Mouse (Mus musculus) E14TG2a.4 (cell line): ENCODE results near the gene Mrps10.

ENCODE experiments used
- CTCF ChIP-seq: conservative IDR thresholded peaks from 2 replicates; pipeline ENCODE4 v1.5.1; 2014; ENCODE audit warnings: low read length
- POU5F1 ChIP-seq: IDR thresholded peaks from 2 replicates; pipeline ENCODE4 v1.6.1; 2014; ENCODE audit warnings: low read length, borderline replicate concordance

DNA sequence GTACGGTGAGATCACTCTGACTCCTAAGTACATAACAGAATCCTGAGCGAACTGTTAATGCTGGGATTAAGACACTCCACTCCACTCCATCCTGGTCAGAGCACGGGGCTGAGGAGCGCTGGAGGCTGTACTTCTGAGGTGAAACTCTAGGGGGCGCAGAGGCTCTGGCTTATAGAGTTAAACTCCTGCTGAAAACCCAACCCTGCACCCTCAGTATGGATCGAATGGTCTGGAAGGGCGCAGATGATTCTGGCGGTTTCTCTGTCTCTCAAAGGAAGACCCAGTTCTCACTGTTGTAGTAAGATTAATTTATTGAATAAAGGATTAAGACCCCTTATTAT lies 39.8 kb downstream of the Mrps10 start:
- peak; percentile 93 for TF ChIP-seq CTCF
- no peak for TF ChIP-seq POU5F1
